Mouse (Mus musculus) limb, embryonic 14.5 days (tissue): Measurements from ENCODE around the gene Pde4a. TPM values are rescaled to one million over a fixed set of nuclear protein-coding genes. Genes with fewer than 3 reads are reported as not detected.

ENCODE experiments used
- ATAC-seq: fragments of 200-750 bp; cut with Nextera tagmentation; 2 replicates; pipeline ENCODE4 v1.8.0; 2017; ENCODE audit warnings: low read depth, moderate number of reproducible peaks, moderate TSS enrichment; ENCODE audit not compliant: low FRiP score
- DNase-seq: peaks from one replicate; pipeline ENCODE4 v3.0.0-alpha.2; 2015; ENCODE audit warnings: low spot score
- H3K27ac ChIP-seq: fragments of 300-500 bp; sonication (generic); replicated peaks from 2 replicates; pipeline ENCODE4 v1.5.1; 2014; ENCODE audit warnings: low read depth, mild to moderate bottlenecking, low read length, moderate library complexity, mixed read lengths
- H3K27me3 ChIP-seq: fragments of 300-500 bp; sonication (generic); 2 replicates; pipeline ENCODE4 v1.6.1; 2014; ENCODE audit warnings: low read length, mixed read lengths; ENCODE audit not compliant: control insufficient read depth, insufficient read depth
- H3K36me3 ChIP-seq: fragments of 300-500 bp; sonication (generic); 2 replicates; pipeline ENCODE4 v1.6.1; 2014; ENCODE audit warnings: mild to moderate bottlenecking, low read length, moderate library complexity, mixed read lengths; ENCODE audit not compliant: control insufficient read depth, insufficient read depth
- H3K4me1 ChIP-seq: fragments of 300-500 bp; sonication (generic); 2 replicates; pipeline ENCODE4 v1.6.1; 2014; ENCODE audit warnings: antibody characterized with exemption, low read length, mixed read lengths; ENCODE audit not compliant: control insufficient read depth, insufficient read depth
- H3K4me2 ChIP-seq: fragments of 300-500 bp; sonication (generic); replicated peaks from 2 replicates; pipeline ENCODE4 v1.6.1; 2014; ENCODE audit warnings: low read depth, mild to moderate bottlenecking, low read length, moderate library complexity; ENCODE audit not compliant: severe bottlenecking
- H3K4me3 ChIP-seq: fragments of 300-500 bp; sonication (generic); replicated peaks from 2 replicates; pipeline ENCODE4 v1.5.1; 2014; ENCODE audit warnings: low read length
- H3K9ac ChIP-seq: fragments of 300-500 bp; sonication (generic); 2 replicates; pipeline ENCODE4 v1.6.1; 2014; ENCODE audit warnings: mild to moderate bottlenecking, low read depth, low read length, moderate library complexity; ENCODE audit not compliant: severe bottlenecking
- H3K9me3 ChIP-seq: fragments of 300-500 bp; sonication (generic); 2 replicates; pipeline ENCODE4 v1.6.1; 2016; ENCODE audit warnings: low read length; ENCODE audit not compliant: control insufficient read depth
- POLR2A ChIP-seq: fragments of 200-500 bp; IDR thresholded peaks from 2 replicates; pipeline ENCODE4 v1.8.0; 2012; ENCODE audit warnings: inconsistent platforms, mild to moderate bottlenecking, moderate library complexity, borderline replicate concordance; ENCODE audit not compliant: insufficient read depth, insufficient read length; ENCODE audit errors: extremely low read depth
- WGBS: fragments of 180-500 bp; shearing (Covaris S2); extraction: QIAGEN DNeasy Blood & Tissue Kit; methylation state at CpG from one replicate; pipeline ENCODE4 v1.1.7; 2014; 5-methylcytosine and 5-hydroxymethylcytosine counted together
- polyA plus RNA-seq, 2 experiments: library from polyadenylated mRNA; depleted of rRNA in 1 of 2; stranded (reverse) in 1 of 2; unstranded in 1 of 2; fragments of >200 nt; fragmentation: Nextera tagmentation in 1 of 2; extraction: Ambion mirVana in 1 of 2; gene quantifications; 2 replicates each; pipeline versions ENCODE4 v1.2.1 to v1.2.3; 2012 to 2014

Pde4a gene
- polyA plus RNA-seq, 2 experiments: 4.4 to 5.7 TPM

DNA sequence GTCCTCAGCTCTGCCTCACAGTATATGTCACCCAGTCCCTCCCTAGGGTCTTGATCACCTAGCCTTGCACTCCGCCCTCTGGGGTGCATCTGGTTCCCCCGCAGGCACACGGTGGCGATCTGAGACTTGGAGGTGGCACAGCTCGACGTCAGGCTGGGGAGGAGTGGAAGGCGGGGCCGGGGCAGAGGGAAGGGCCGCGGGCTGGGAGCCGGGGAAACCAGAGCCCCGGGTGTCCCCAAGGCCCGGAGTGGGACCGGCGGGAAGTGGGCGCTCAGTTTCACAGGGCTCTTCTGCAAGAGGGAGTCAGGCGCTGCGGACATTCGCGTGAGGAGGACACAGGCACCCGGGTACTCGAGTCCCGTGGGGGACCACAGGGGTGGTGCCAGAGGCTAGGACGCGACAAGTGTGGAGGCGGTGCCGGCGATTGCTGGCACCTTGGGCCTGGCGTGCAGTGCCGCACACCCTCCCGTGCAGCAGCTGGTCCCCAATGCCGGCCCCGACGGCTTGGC lies 18.4 kb downstream of the Pde4a start:
- DNase-seq (no peak), ATAC-seq (no peak)
- no peak overlapping the region for H3K27ac ChIP-seq
- peak overlapping the region; percentile 45 for H3K4me2 ChIP-seq
- H3K36me3 ChIP-seq: no peaks in the 10 kb centered on the region
- H3K9ac ChIP-seq: peak overlapping the region; percentile 51
- peak overlapping the region; percentile 30 for H3K4me3 ChIP-seq
- 7% methylated on average over 26 of the region's 34 CpGs for WGBS
- H3K9me3 ChIP-seq: no peaks in the 10 kb centered on the region
- peaks cover 9% of the 10 kb centered on the region; the same call in 1 of the 2 replicates for H3K4me1 ChIP-seq
- 0 out of 2 replicates have a peak, but pooled peaks cover 5% of the 10 kb centered on the region for H3K27me3 ChIP-seq
- TF ChIP-seq POLR2A: no peak

DNA sequence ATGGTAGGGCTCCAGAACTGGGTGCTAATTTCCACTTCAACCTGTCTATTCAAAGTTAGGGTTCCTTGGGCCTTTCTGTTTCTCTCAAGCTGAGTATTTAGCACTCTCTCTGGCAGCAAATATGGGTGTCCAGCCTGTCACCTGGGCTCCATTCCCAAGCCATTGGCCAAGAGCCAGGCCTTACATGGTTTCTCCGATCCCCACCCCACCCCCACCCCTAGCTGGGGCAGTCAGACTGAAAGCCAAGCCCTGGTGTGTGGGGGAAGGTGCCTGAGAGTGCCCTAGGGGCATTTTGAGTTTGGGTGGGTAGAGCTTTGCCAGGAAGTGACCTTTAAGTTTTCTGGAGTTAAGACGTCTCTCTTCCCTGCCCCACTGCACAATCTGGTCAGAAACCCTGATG lies 19.2 kb downstream of the Pde4a start:
- Histone ChIP-seq H3K9me3 (no peaks in the 10 kb centered on the region), H3K27me3 (0 out of 2 replicates have a peak, but pooled peaks cover 5% of the 10 kb centered on the region), H3K27ac (no peak overlapping the region), H3K36me3 (no peaks in the 10 kb centered on the region), H3K9ac (no peak overlapping the region), H3K4me2 (no peak overlapping the region), H3K4me3 (no peak overlapping the region), H3K4me1 (peaks cover 9% of the 10 kb centered on the region; the same call in 1 of the 2 replicates)
- DNase-seq (no peak), ATAC-seq (no peak)
- TF ChIP-seq POLR2A: no peak
- WGBS: 23% methylated on average over 2 of the region's 2 CpGs

DNA sequence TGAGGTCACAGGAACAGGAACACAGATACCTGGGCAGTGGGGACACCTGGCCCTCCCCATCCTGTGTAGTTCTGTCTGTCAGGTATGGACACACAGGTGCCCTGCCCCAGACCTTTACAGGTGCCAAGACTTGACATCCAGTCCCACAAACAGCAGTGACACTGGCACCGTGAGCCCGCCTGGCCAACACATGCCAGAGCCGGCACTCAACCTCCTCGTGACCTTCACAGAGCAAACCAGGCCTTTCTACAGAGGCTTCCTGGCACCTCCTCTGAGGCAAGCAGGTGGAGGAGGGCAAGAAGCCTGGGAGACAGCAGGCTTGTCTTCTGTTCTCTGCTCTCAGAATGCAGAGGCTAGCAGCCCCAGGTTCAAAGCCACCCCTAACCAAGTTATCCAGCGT lies 19.9 kb downstream of the Pde4a start:
- no peak for TF ChIP-seq POLR2A
- no peak for ATAC-seq
- H3K9ac ChIP-seq: no peak overlapping the region

DNA sequence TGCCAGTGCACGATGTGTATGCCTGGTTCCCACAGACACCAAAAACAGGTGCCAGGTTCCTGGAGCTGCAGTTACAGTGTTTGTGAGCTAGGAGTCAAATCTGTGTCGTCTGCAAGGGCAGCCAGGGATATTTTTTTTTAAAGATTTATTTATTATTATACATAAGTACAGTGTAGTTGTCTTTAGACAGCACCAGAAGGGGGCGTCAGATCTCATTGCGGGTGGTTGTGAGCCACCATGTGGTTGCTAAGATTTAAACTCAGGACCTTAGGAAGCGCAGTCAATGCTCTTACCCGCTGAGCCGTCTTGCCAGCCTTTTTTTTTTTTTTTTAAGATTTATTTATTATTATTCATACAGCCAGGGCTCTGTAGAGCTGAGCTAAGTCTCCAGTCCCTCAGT lies 24.4 kb downstream of the Pde4a start:
- H3K27ac ChIP-seq: no peak overlapping the region
- no peak overlapping the region for H3K4me3 ChIP-seq
- no peak overlapping the region for H3K9ac ChIP-seq
- H3K27me3 ChIP-seq: no peaks in the 10 kb centered on the region
- no peak for DNase-seq
- H3K9me3 ChIP-seq: no peaks in the 10 kb centered on the region
- H3K36me3 ChIP-seq: no peaks in the 10 kb centered on the region
- 49% methylated on average over 7 of the region's 7 CpGs for WGBS
- no peak for ATAC-seq
- no peak overlapping the region for H3K4me2 ChIP-seq
- no peaks in the 10 kb centered on the region for H3K4me1 ChIP-seq
- TF ChIP-seq POLR2A: no peak

More for the DNA sequence above, 19.9 kb downstream of the Pde4a start:
- Histone ChIP-seq H3K4me3 (no peak overlapping the region), H3K27ac (no peak overlapping the region), H3K27me3 (0 out of 2 replicates have a peak, but pooled peaks cover 5% of the 10 kb centered on the region), H3K36me3 (no peaks in the 10 kb centered on the region), H3K4me1 (peaks cover 9% of the 10 kb centered on the region; the same call in 1 of the 2 replicates), H3K9me3 (no peaks in the 10 kb centered on the region), H3K4me2 (no peak overlapping the region)
- DNase-seq: no peak
- 90% methylated on average over 5 of the region's 5 CpGs for WGBS

DNA sequence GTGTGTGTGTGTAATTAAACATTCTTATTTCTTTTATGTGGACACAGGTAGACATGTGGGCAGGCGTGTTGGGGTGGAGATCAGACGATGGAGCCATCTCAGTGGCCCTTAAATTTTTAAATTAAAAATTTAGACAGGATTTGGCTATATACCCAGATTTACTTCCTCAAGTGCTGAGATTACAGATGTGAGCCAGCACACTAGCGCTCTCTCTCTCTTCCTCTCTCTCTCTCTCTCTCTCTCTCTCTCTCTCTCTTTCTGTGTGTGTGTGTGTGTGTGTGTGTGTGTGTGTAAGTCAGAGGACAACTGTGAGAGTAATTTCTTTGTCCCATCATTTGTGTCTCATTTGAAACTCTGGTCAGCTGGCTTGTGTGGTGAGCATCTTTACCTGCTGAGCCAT lies 25.2 kb downstream of the Pde4a start:
- DNase-seq: no peak
- no peak overlapping the region for H3K4me2 ChIP-seq
- no peak for ATAC-seq
- TF ChIP-seq POLR2A: no peak
- H3K4me3 ChIP-seq: no peak overlapping the region
- no peak overlapping the region for H3K9ac ChIP-seq
- WGBS: 77% methylated on average over 3 of the region's 3 CpGs
- no peaks in the 10 kb centered on the region for H3K4me1 ChIP-seq
- no peaks in the 10 kb centered on the region for H3K27me3 ChIP-seq
- H3K9me3 ChIP-seq: no peaks in the 10 kb centered on the region
- no peaks in the 10 kb centered on the region for H3K36me3 ChIP-seq
- no peak overlapping the region for H3K27ac ChIP-seq
